Mouse (Mus musculus) ES-E14 (cell line): ENCODE data around the gene Dbn1. TPM values are rescaled to one million over a fixed set of nuclear protein-coding genes. Genes with fewer than 3 reads are reported as not detected.

ENCODE experiments used
- DNase-seq: peaks from one replicate; pipeline ENCODE4 v3.0.0-alpha.2; 2013; ENCODE audit warnings: low read depth, low spot score
- H3K27ac ChIP-seq: 2 replicates; pipeline ENCODE4 v1.5.1; 2012; ENCODE audit warnings: low read depth, mild to moderate bottlenecking, low read length, moderate library complexity, mixed read lengths; ENCODE audit not compliant: poor library complexity, insufficient read depth, severe bottlenecking
- H3K36me3 ChIP-seq: 2 replicates; pipeline ENCODE4 v1.6.1; 2012; ENCODE audit warnings: mild to moderate bottlenecking, low read length, moderate library complexity, mixed read lengths; ENCODE audit not compliant: control insufficient read depth, poor library complexity, insufficient read depth, severe bottlenecking
- H3K4me1 ChIP-seq, 2 experiments: fragments of 150-350 bp in 1 of 2; sonication (generic) in 1 of 2; 2 replicates each; pipeline ENCODE4 v1.6.1; 2012; ENCODE audit warnings: low read length in 2 of 2, mild to moderate bottlenecking in 1 of 2, mixed read lengths in 1 of 2; ENCODE audit not compliant: control insufficient read depth in 2 of 2, insufficient read depth in 2 of 2, poor library complexity in 1 of 2
- H3K4me3 ChIP-seq, 2 experiments: fragments of 150-350 bp in 1 of 2; sonication (generic) in 1 of 2; 2 replicates each; pipeline ENCODE4 v1.5.1; 2012; ENCODE audit warnings: low read length in 2 of 2, low read depth in 1 of 2, mild to moderate bottlenecking in 1 of 2, mixed read lengths in 1 of 2; ENCODE audit not compliant: insufficient read depth in 1 of 2, poor library complexity in 1 of 2, severe bottlenecking in 1 of 2
- H3K9ac ChIP-seq: 2 replicates; pipeline ENCODE4 v1.6.1; 2012; ENCODE audit warnings: low read depth, mild to moderate bottlenecking, low read length, mixed read lengths; ENCODE audit not compliant: poor library complexity, insufficient read depth, severe bottlenecking
- H3K9me3 ChIP-seq: fragments of 150-350 bp; sonication (generic); 2 replicates; pipeline ENCODE4 v1.6.1; 2012; ENCODE audit warnings: low read depth, mild to moderate bottlenecking, low read length; ENCODE audit not compliant: control insufficient read depth, insufficient read depth
- CHD2 ChIP-seq: IDR thresholded peaks from 2 replicates; pipeline ENCODE4 v1.6.1; 2014; ENCODE audit warnings: mild to moderate bottlenecking, low read depth, low read length, inconsistent platforms
- HCFC1 ChIP-seq: IDR thresholded peaks from 2 replicates; pipeline ENCODE4 v1.6.1; 2012; ENCODE audit warnings: low read length, inconsistent platforms, borderline replicate concordance; ENCODE audit not compliant: insufficient read depth
- MAFK ChIP-seq: IDR thresholded peaks from 2 replicates; pipeline ENCODE4 v1.6.1; 2014; ENCODE audit warnings: mild to moderate bottlenecking, low read depth, low read length, inconsistent platforms; ENCODE audit not compliant: insufficient read depth
- ZC3H11A ChIP-seq: IDR thresholded peaks from 2 replicates; pipeline ENCODE4 v1.6.1; 2012; ENCODE audit warnings: low read depth, mild to moderate bottlenecking, inconsistent platforms, low read length, borderline replicate concordance
- ZNF384 ChIP-seq: IDR thresholded peaks from 2 replicates; pipeline ENCODE4 v1.6.1; 2012; ENCODE audit warnings: low read depth, low read length, inconsistent platforms
- in situ Hi-C, 2 experiments: fragments of 600-800 bp; cut with MboI; formaldehyde crosslinking; loops; one replicate each; pipeline ENCODE4 v1.15.1; 2025; ENCODE audit warnings: low sequenced_read_pairs in 2 of 2, inconsistent platforms in 1 of 2; ENCODE audit not compliant: unreplicated experiment in 2 of 2
- total RNA-seq: library from RNA; depleted of rRNA; stranded (reverse); fragments of 300-350 nt; gene quantifications from 2 replicates; pipeline ENCODE4 v1.2.3, GENCODE M21; 2012

Gene Dbn1
- total RNA-seq, 1 experiment = 77.0 TPM

- Histone ChIP-seq H3K36me3 (peaks cover 34% of the 10 kb centered on the region), H3K9ac (peak overlapping the region; percentile 89), H3K9me3 (no peaks in the 10 kb centered on the region), H3K27ac (peak overlapping the region; percentile 77), H3K4me1 (peaks cover 5 to 33% of the 10 kb centered on the region in 2 experiments), H3K4me3 (peak overlapping the region in 1 of 2 experiments; percentile 10; a peak in 1 of 4 replicates)
- in situ Hi-C loops = no loop called here
- TF ChIP-seq MAFK (peak; percentile 86), CHD2 (no peak; the same call in 1 of the 2 replicates)
- DNase-seq = peak; percentile 54
These were observed 23.0 kb upstream of the Dbn1 start for GRCm38 (mm10) chr13:55510668-55511491.

- Histone ChIP-seq H3K36me3 (peaks cover 38% of the 10 kb centered on the region), H3K9ac (0 out of 2 replicates have a peak overlapping the region, but pooled peaks have one; percentile 6), H3K9me3 (no peaks in the 10 kb centered on the region), H3K27ac (peak overlapping the region; percentile 77; the same call in 1 of the 2 replicates), H3K4me3 (no peak overlapping the region), H3K4me1 (peaks cover 5 to 33% of the 10 kb centered on the region in 2 experiments)
- in situ Hi-C loops = no loop called here
- TF ChIP-seq HCFC1 (no peak), CHD2 (no peak), MAFK (peak; percentile 83)
- no peak for DNase-seq
These were observed 22.4 kb upstream of the Dbn1 start for GRCm38 (mm10) chr13:55510332-55510667.

GRCm38 (mm10) chr13:55508531-55508930 lies 20.6 kb upstream of the Dbn1 start:
- H3K9ac ChIP-seq = no peak overlapping the region
- no peaks in the 10 kb centered on the region for H3K9me3 ChIP-seq
- peak overlapping the region in 1 of 2 experiments; percentile 17; a peak in 1 of 4 replicates for H3K4me3 ChIP-seq
- no peak for TF ChIP-seq CHD2
- no peak for TF ChIP-seq ZNF384
- no peak for TF ChIP-seq MAFK
- no peak for TF ChIP-seq ZC3H11A
- no peak for TF ChIP-seq HCFC1
- in situ Hi-C loops = no loop called here
- no peak overlapping the region for H3K27ac ChIP-seq
- DNase-seq = no peak
- peaks cover 5 to 33% of the 10 kb centered on the region in 2 experiments for H3K4me1 ChIP-seq
- peaks cover 52% of the 10 kb centered on the region for H3K36me3 ChIP-seq

- TF ChIP-seq ZC3H11A = no peak
- no peak for TF ChIP-seq HCFC1
- no peak for TF ChIP-seq MAFK
- TF ChIP-seq ZNF384 = no peak
- no peak for TF ChIP-seq CHD2
- no peak overlapping the region for H3K27ac ChIP-seq
- H3K36me3 ChIP-seq = peaks cover 58% of the 10 kb centered on the region
- DNase-seq = peak; percentile 55
- H3K9ac ChIP-seq = no peak overlapping the region
- in situ Hi-C loops = no loop called here
- H3K4me1 ChIP-seq = peaks cover 5 to 33% of the 10 kb centered on the region in 2 experiments
- H3K4me3 ChIP-seq = no peak overlapping the region
- no peaks in the 10 kb centered on the region for H3K9me3 ChIP-seq
These were observed 20.0 kb upstream of the Dbn1 start for GRCm38 (mm10) chr13:55507877-55508276.
